Mouse (Mus musculus) heart, adult 8-10 months (tissue): ENCODE results near the gene Cask. TPM values are rescaled to one million over a fixed set of nuclear protein-coding genes. Genes with fewer than 3 reads are reported as not detected.

ENCODE experiments used
- DNase-seq: peaks from one replicate; pipeline ENCODE4 v3.0.0; 2022; ENCODE audit warnings: low spot score
- total RNA-seq, 4 experiments: library from RNA; stranded (reverse); gene quantifications; 2 replicates each; pipeline ENCODE4 v1.2.4; 2022

Gene Cask
- total RNA-seq, 4 experiments from 2014 or later, result 10.7 to 14.3 (median 11.1) TPM

- DNase-seq, result no peak
Measured at GRCm38 (mm10) chrX:13518019-13518418, 333.1 kb downstream of the Cask start.

GRCm38 (mm10) chrX:13516451-13516850 is 334.7 kb downstream of the Cask start:
- no peak for DNase-seq

- DNase-seq, result no peak
Measured at GRCm38 (mm10) chrX:13513864-13514263, 337.3 kb downstream of the Cask start.

- no peak for DNase-seq
Measured at GRCm38 (mm10) chrX:13513127-13513526, 338.0 kb downstream of the Cask start.

GRCm38 (mm10) chrX:13506376-13506775 is 344.8 kb downstream of the Cask start:
- DNase-seq, result peak; percentile 58

- no peak for DNase-seq
Measured at GRCm38 (mm10) chrX:13504389-13504788, 346.8 kb downstream of the Cask start.

- DNase-seq, result peak; percentile 34
Measured at GRCm38 (mm10) chrX:13502862-13503375, 348.2 kb downstream of the Cask start.

GRCm38 (mm10) chrX:13500284-13500683 is 350.9 kb downstream of the Cask start:
- no peak for DNase-seq

- peak; percentile 33 for DNase-seq
Measured at GRCm38 (mm10) chrX:13494892-13495703, 356.1 kb downstream of the Cask start.

GRCm38 (mm10) chrX:13492922-13493321 is 358.2 kb downstream of the Cask start:
- DNase-seq, result no peak

- no peak for DNase-seq
Measured at GRCm38 (mm10) chrX:13490941-13491340, 360.2 kb downstream of the Cask start.

GRCm38 (mm10) chrX:13489761-13490160 is 361.4 kb downstream of the Cask start:
- DNase-seq, result no peak

- no peak for DNase-seq
Measured at GRCm38 (mm10) chrX:13489001-13489400, 362.2 kb downstream of the Cask start.

GRCm38 (mm10) chrX:13484447-13484846 is 366.7 kb downstream of the Cask start:
- no peak for DNase-seq

- no peak for DNase-seq
Measured at GRCm38 (mm10) chrX:13482576-13482975, 368.6 kb downstream of the Cask start.

GRCm38 (mm10) chrX:13479570-13479969 is 371.6 kb downstream of the Cask start:
- DNase-seq, result no peak

GRCm38 (mm10) chrX:13478298-13478697 is 372.9 kb downstream of the Cask start:
- no peak for DNase-seq

- DNase-seq, result no peak
Measured at GRCm38 (mm10) chrX:13477596-13477995, 373.6 kb downstream of the Cask start.

- DNase-seq, result no peak
Measured at GRCm38 (mm10) chrX:13475382-13475781, 375.8 kb downstream of the Cask start.

GRCm38 (mm10) chrX:13472751-13473225 is 378.4 kb downstream of the Cask start:
- DNase-seq, result no peak

- no peak for DNase-seq
Measured at GRCm38 (mm10) chrX:13471925-13472324, 379.2 kb downstream of the Cask start.

GRCm38 (mm10) chrX:13469160-13470116 is 381.7 kb downstream of the Cask start:
- DNase-seq, result peak; percentile 91
